Comparison of ENCODE assay signal across 8 mouse cellular contexts in the genomic region with DNA sequence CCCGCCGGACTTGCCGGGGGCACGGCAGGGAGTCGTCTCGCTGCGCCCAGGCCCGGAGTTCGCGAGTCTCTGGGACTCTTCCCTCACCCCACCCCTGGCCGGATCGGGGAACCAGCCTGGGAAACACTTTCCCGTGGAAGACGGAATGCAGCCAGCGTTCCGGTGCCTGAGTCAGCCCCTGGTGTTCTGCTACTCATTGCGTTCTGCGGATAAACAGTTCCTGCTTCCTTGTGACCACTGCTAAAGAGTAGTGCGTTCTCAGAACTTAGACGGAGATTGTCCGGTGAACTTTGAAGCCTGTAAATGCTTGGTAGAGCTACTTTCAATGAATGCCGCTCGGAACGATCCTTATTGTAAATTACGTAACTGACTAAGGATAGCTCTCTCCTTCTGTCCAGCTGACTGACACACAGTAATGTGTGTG. TPM values are rescaled to one million over a fixed set of nuclear protein-coding genes. Genes with fewer than 3 reads are reported as not detected.
A peak's percentile ranks its signal among the peaks of the same experiment; 100 is the strongest.
DNase-seq lines count a peak whose midpoint lies in the region; ATAC-seq and TF ChIP-seq lines count a peak whose summit lies in the region.

No protein-coding gene starts in this region.

- H3K9me3 ChIP-seq in intestine, postnatal 0 days (ENCODE audit: control insufficient read depth), result no peaks in the 10 kb centered on the region

- no peak for TF ChIP-seq CTCF in intestine, postnatal 0 days (IDR thresholded peaks at IDR 0.05; ENCODE audit: low read depth)

- H3K36me3 ChIP-seq in intestine, postnatal 0 days (ENCODE audit: control insufficient read depth, insufficient read depth), result no peaks in the 10 kb centered on the region

- H3K4me2 ChIP-seq in intestine, postnatal 0 days (replicated peaks; ENCODE audit: low read depth), result peak overlapping the region; percentile 61

- peak overlapping the region; percentile 82 for H3K4me3 ChIP-seq in intestine, postnatal 0 days (ENCODE audit: low read depth, low read length)

- no peaks in the 10 kb centered on the region; the same call in 1 of the 2 replicates for H3K4me1 ChIP-seq in intestine, postnatal 0 days (replicated peaks; ENCODE audit: control insufficient read depth, insufficient read depth, low read length)

- H3K9ac ChIP-seq in intestine, postnatal 0 days (ENCODE audit: low read depth, low read length), result peak overlapping the region; percentile 92

- WGBS in intestine, postnatal 0 days, result 0% methylated on average over 25 of the region's 25 CpGs

- H3K27ac ChIP-seq in intestine, postnatal 0 days (ENCODE audit: low read depth, low read length), result peak overlapping the region; percentile 99

- no peaks in the 10 kb centered on the region; the same call in 1 of the 2 replicates for H3K27me3 ChIP-seq in intestine, postnatal 0 days (replicated peaks; ENCODE audit: control insufficient read depth, insufficient read depth, low read length)

- peak; percentile 77 for ATAC-seq in intestine, postnatal 0 days

- DNase-seq in 416B (ENCODE audit: low read depth), result peak; percentile 73
- DNase-seq in adrenal gland, postnatal 10 days, result peak; percentile 78
- peak; percentile 32 for DNase-seq in embryo, embryonic 11.5 days (ENCODE audit: low read depth, low spot score)
- DNase-seq in gastrocnemius, postnatal 36 days, result peak; percentile 51 to 65
- DNase-seq in left cerebral cortex, postnatal 36 days (ENCODE audit: low spot score in 2 of 2), result peak; percentile 58 to 65
- peak; percentile 60 for DNase-seq in mesoderm, embryonic 11.5 days (ENCODE audit: low read depth, low spot score)
- peak; percentile 32 to 45 for DNase-seq in spleen, adult 18-20 months

- intact Hi-C loops in gastrocnemius, postnatal 36 days (cut with DNase I), result loop anchor here (5.0 kb wide), 2 partner anchors 43 to 113 kb away; a partner anchor contains a TSS
- intact Hi-C loops in left cerebral cortex, postnatal 36 days (cut with DNase I), result loop anchor here (5.0 kb wide), 1 partner anchor 522 kb away; a partner anchor contains a TSS

RNA-seq across cellular contexts. Expression of a gene that starts 0.7 kb away (rescaled TPM):
- 10 to 100 TPM; 16.5 to 22.0 TPM for total RNA-seq in adrenal gland, postnatal 10 days (2021)
- 10 to 100 TPM; 13.4 to 14.4 TPM for total RNA-seq in gastrocnemius, postnatal 36 days (2021)
- 37.5 and 40.2 TPM in 2 replicates for polyA plus RNA-seq in intestine, postnatal 0 days (2015; fragmentation: Nextera tagmentation; extraction: Ambion mirVana)
- 10 to 100 TPM; 21.3 to 31.9 TPM for total RNA-seq in left cerebral cortex, postnatal 36 days (2021)

RNA-seq across cellular contexts. Expression of a gene that starts 58.1 kb away (rescaled TPM):
- under 1 TPM in 1 of 2 experiments, not detected in 1; 0.36 TPM for total RNA-seq in adrenal gland, postnatal 10 days (2021)
- total RNA-seq in gastrocnemius, postnatal 36 days (2021), result under 1 TPM in 1 of 2 experiments, not detected in 1; 0.32 TPM
- polyA plus RNA-seq in intestine, postnatal 0 days (2015; fragmentation: Nextera tagmentation; extraction: Ambion mirVana), result not detected in 2 replicates
- total RNA-seq in left cerebral cortex, postnatal 36 days (2021), result 1 to 10 TPM in 1 of 2 experiments, under 1 TPM in 1; 0.57 to 1.2 TPM

Comparison
In these comparisons a context has a peak if more than half of its experiments do, and no peak if none do; other contexts are left out.
1. Peak in every context shown above with its lines: DNase-seq, ATAC-seq, H3K4me3 ChIP-seq and H3K27ac ChIP-seq.